Mouse (Mus musculus) C2C12 (cell line): ENCODE data around the gene Lef1. TPM values are rescaled to one million over a fixed set of nuclear protein-coding genes. Genes with fewer than 3 reads are reported as not detected.

ENCODE experiments used
- H3K27me3 ChIP-seq: one replicate; pipeline ENCODE4 v1.6.1; 2011; ENCODE audit not compliant: control insufficient read depth, insufficient read depth, insufficient read length
- H3K36me3 ChIP-seq: one replicate; pipeline ENCODE4 v1.6.1; 2011; ENCODE audit not compliant: control insufficient read depth, insufficient read depth
- H3K4me3 ChIP-seq: one replicate; pipeline ENCODE4 v1.5.1; 2011; ENCODE audit warnings: mild to moderate bottlenecking, control low read depth; ENCODE audit not compliant: poor library complexity, insufficient read depth, severe bottlenecking
- H3K79me2 ChIP-seq: one replicate; pipeline ENCODE4 v1.6.1; 2011; ENCODE audit not compliant: control insufficient read depth, insufficient read depth
- H3K79me3 ChIP-seq: one replicate; pipeline ENCODE4 v1.6.1; 2011; ENCODE audit warnings: low read depth, control low read depth
- H3ac ChIP-seq: one replicate; pipeline ENCODE3; 2011; ENCODE audit warnings: low read depth; ENCODE audit not compliant: control insufficient read depth, insufficient read length
- CEBPB ChIP-seq: IDR thresholded peaks from one replicate; pipeline ENCODE4 v1.6.1; 2011; ENCODE audit warnings: low read depth, mild to moderate bottlenecking, control low read depth, moderate library complexity
- CTCF ChIP-seq: IDR thresholded peaks from one replicate; pipeline ENCODE4 v1.5.1; 2011; ENCODE audit not compliant: control insufficient read depth, insufficient read depth, insufficient read length
- FOSL1 ChIP-seq: IDR thresholded peaks from one replicate; pipeline ENCODE4 v1.8.0; 2011; ENCODE audit warnings: mild to moderate bottlenecking, low read length; ENCODE audit not compliant: poor library complexity, insufficient read depth, severe bottlenecking
- MAX ChIP-seq: IDR thresholded peaks from one replicate; pipeline ENCODE4 v1.6.1; 2011; ENCODE audit warnings: mild to moderate bottlenecking, control low read depth
- MYOD1 ChIP-seq: IDR thresholded peaks from one replicate; pipeline ENCODE4 v1.6.1; 2011; ENCODE audit warnings: low read depth; ENCODE audit not compliant: control insufficient read depth, insufficient read length
- MYOG ChIP-seq: IDR thresholded peaks from one replicate; pipeline ENCODE4 v1.6.1; 2011; ENCODE audit not compliant: control insufficient read depth, insufficient read length; ENCODE audit errors: extremely low read depth
- USF1 ChIP-seq: IDR thresholded peaks from one replicate; pipeline ENCODE4 v1.6.1; 2011; ENCODE audit warnings: low read depth, mild to moderate bottlenecking, control low read depth, moderate library complexity
- polyA plus RNA-seq: library from polyadenylated mRNA; unstranded; fragments of >200 nt; fragmentation: generic; extraction: Trizol; gene quantifications from one replicate; pipeline ENCODE4 v1.2.1, GENCODE M21; 2012; ENCODE audit warnings: missing spikeins

Gene Lef1
- polyA plus RNA-seq, 1 experiment, result 4.6 TPM

DNA sequence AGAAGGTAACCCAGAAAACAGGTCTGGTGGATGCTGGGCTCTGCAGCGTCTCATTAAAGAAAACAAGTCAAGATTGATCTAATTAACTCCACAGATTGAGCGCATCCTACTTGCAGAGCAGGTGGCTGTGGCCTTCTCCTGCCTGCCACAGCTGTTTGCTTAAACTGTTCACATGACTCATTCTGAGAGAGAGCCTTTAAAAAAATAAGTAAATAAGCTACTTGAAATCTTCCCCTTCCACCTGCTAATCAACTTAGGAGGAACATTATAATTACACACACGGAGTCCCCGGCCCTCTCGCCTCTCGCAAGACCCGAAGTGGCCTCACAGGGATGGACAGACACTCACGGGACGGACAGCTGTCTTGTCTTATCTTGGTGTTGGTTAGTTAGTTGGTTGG, 44.3 kb downstream of the Lef1 start:
- Histone ChIP-seq H3K79me3 (no peaks in the 10 kb centered on the region), H3K36me3 (no peaks in the 10 kb centered on the region), H3K4me3 (no peak overlapping the region), H3ac (no peak overlapping the region), H3K79me2 (no peaks in the 10 kb centered on the region), H3K27me3 (no peaks in the 10 kb centered on the region)
- no peak for TF ChIP-seq MAX
- no peak for TF ChIP-seq CEBPB
- no peak for TF ChIP-seq FOSL1
- no peak for TF ChIP-seq CTCF
- TF ChIP-seq MYOD1, result peak; percentile 9
- TF ChIP-seq USF1, result no peak
- TF ChIP-seq MYOG, result no peak

DNA sequence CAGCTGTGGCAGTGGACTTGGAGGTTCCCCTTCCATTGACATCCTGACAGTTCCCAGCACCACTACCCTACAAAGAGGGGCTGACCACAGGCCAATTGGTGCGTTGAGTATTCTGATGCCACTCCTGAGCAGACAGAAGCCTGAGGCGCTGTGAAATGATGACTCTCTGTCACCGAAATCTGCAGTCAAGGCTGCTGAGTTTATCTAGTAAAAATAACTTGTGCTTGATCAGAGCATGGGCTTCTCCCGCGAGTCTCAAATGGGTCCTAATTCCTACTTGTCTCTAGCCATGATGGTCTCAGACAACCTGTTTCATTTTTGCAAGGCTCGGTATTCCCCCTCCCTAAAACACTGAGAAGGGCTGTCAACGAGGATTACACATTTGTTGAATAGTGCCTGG, 44.8 kb downstream of the Lef1 start:
- no peak overlapping the region for H3K4me3 ChIP-seq
- TF ChIP-seq FOSL1, result no peak
- no peak for TF ChIP-seq MYOG
- TF ChIP-seq MYOD1, result no peak
- no peak for TF ChIP-seq MAX
- no peak for TF ChIP-seq USF1
- no peak for TF ChIP-seq CEBPB
- TF ChIP-seq CTCF, result no peak
- H3K27me3 ChIP-seq, result no peaks in the 10 kb centered on the region
- no peaks in the 10 kb centered on the region for H3K79me2 ChIP-seq
- no peaks in the 10 kb centered on the region for H3K36me3 ChIP-seq
- H3ac ChIP-seq, result no peak overlapping the region
- no peaks in the 10 kb centered on the region for H3K79me3 ChIP-seq

DNA sequence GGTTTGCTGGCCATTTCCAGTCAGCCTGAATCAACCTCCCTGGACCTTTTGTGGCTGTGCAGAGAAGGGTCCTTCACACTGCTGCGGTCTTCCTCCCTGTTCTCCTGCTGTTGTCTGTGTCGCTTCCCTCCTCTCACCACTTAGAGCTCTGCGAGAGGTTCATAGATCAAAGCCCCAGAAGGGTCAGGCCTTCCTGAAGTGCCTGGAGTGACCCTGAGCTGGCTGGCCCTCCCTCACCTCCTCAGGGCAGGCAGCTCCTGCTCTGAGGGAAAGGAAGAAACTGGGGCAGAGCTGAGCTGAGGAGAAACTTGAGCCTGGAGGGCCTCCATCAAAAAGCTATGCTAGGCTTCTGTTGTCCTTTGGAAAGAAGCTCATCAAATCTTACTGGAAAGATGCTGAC, 45.4 kb downstream of the Lef1 start:
- TF ChIP-seq MYOG (no peak), CTCF (no peak), MAX (no peak), USF1 (no peak), MYOD1 (no peak), CEBPB (no peak), FOSL1 (no peak)
- Histone ChIP-seq H3K79me3 (no peaks in the 10 kb centered on the region), H3ac (no peak overlapping the region), H3K27me3 (no peaks in the 10 kb centered on the region), H3K36me3 (no peaks in the 10 kb centered on the region), H3K4me3 (no peak overlapping the region), H3K79me2 (no peaks in the 10 kb centered on the region)

DNA sequence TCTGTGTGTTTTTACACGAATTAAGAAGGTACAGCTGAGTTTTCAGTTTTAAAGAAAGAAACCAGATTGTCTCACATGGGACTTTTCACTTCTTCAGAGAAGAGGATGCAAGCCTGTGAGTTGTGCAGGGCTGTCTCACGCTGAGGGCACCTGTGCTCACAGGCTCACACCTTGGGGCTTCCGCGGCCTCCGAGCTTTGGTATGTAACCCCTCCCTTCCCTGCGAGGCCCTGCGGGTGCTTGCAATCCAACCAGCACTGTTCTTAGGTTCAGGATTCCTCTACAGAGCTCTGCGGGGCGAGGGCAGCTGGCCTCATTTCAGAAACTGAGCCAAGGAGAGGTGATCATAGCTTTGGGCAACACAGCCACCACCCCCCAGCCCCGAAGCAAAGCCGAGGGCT, 46.1 kb downstream of the Lef1 start:
- Histone ChIP-seq H3ac (no peak overlapping the region), H3K36me3 (no peaks in the 10 kb centered on the region), H3K27me3 (no peaks in the 10 kb centered on the region), H3K4me3 (no peak overlapping the region), H3K79me2 (no peaks in the 10 kb centered on the region), H3K79me3 (no peaks in the 10 kb centered on the region)
- TF ChIP-seq MAX, result no peak
- no peak for TF ChIP-seq USF1
- no peak for TF ChIP-seq CEBPB
- no peak for TF ChIP-seq FOSL1
- no peak for TF ChIP-seq MYOG
- TF ChIP-seq MYOD1, result no peak
- no peak for TF ChIP-seq CTCF

DNA sequence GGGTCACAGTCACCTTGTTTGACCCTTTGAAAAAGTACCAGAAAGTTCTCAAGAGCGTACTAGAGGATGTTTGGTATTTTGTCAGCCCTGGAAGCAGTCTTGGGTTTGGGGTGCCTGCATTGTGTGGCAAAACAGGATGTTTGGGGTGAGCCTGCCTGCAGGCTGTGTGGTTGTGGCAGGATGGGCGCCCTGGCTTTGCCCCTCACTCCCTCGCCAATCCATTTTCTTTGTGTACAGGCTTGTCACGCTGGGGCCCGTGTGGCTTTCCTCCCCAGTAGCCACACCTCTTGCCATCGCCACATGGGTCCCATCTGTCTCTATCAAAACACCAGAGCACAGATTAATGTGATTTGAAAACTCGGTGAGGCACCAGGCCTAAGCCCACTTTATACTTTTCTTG, 47.2 kb downstream of the Lef1 start:
- H3K27me3 ChIP-seq, result no peaks in the 10 kb centered on the region
- no peaks in the 10 kb centered on the region for H3K36me3 ChIP-seq
- TF ChIP-seq MYOD1 (no peak), CTCF (no peak)
- H3ac ChIP-seq, result no peak overlapping the region
- H3K79me3 ChIP-seq, result no peaks in the 10 kb centered on the region
- no peak overlapping the region for H3K4me3 ChIP-seq
- no peaks in the 10 kb centered on the region for H3K79me2 ChIP-seq

DNA sequence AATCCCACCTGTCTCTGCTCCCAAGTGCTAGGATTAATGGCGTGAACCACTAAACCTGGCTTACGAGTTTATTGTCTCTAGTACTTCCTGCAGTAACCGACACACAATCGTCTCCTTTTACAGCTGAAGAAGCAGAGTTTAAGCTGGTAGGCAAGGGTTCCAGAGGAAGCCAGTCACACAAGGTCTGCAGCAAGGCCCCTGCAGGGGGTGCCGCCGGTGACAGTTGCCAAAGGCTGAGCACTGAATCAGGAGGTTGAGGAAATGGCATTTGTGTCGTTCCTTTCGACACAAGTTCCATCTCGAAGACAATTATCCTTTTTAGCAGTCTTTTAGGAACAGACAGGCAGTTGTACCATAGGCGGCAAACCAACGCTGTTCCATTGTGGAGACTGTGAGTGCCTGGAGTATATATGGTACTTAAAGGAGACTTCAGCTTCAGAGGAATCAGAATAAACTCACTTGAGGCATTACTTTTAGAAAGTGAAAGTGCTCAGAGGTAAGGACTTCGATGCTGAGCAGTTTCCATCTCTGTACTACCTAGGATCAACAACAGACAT, 49.0 kb downstream of the Lef1 start:
- H3K79me2 ChIP-seq, result no peaks in the 10 kb centered on the region
- no peaks in the 10 kb centered on the region for H3K27me3 ChIP-seq
- no peaks in the 10 kb centered on the region for H3K36me3 ChIP-seq
- TF ChIP-seq FOSL1 (no peak), USF1 (no peak), MYOD1 (no peak), CTCF (no peak), MYOG (no peak), MAX (no peak)
- no peaks in the 10 kb centered on the region for H3K79me3 ChIP-seq
- no peak overlapping the region for H3K4me3 ChIP-seq
- no peak overlapping the region for H3ac ChIP-seq
